Mouse (Mus musculus) heart, postnatal 10 days (tissue): ENCODE measurements around the gene Slc12a6. TPM values are rescaled to one million over a fixed set of nuclear protein-coding genes. Genes with fewer than 3 reads are reported as not detected.

Experiments used
- DNase-seq, 2 experiments: peaks; one replicate each; pipeline ENCODE4 v3.0.0; 2021
- intact Hi-C: fragments of 180-260 bp; cut with DNase I; formaldehyde crosslinking; loops from one replicate; pipeline ENCODE4 v1.15.1; 2025
- total RNA-seq, 2 experiments: library from RNA; stranded (reverse); gene quantifications; 2 replicates each; pipeline ENCODE4 v1.2.3; 2021

The Slc12a6 gene
- total RNA-seq, 2 experiments from 2014 or later = 37.1 to 43.3 TPM

DNA sequence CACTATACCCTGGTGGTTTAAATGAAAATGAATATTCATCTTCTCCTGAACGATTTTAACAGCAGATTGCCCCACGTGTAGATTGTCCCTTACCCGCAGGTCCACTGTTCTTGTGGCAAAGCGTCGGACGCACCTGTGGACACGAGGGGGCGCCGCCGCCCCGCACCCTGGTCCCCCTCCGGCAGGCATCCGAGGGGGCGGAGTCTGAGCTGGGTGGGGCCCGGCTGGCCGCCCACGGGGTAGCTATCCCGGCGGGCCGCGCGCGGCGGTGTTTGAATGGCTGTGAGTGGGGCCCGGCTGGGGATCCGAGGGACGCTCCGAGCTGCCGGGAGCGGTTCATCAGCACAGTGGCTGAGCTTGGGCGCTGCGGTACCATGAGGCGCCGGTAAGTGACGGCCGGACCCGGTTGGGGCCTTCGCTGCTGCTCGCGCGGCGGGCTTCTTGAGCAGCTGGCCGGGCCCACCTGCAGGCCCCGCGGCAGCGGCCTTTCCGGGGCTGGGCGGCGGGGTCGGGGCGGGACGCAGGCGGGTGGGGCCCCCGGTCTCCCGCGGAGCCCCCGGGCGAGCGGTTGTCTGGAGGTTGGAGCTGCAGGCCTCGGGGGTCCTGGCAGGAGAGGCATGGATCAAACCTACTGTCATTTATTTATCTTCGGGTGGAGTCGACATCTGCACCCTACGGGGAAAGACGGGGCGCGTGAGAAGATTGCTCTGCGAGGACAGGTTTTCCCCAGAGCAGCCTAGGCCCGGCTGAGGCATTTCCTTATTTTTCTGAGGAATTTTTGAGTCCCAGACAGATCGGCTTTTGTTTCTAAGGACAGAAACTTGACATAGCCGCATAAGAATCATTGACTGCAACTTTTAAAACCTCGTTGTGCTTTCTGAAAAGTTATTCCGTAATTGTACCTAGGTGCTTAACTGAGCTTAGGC is 113.6 kb downstream of the Slc12a6 start, which contains the start of gene Katnbl1:
TSS of gene Katnbl1 (plus strand) at position 239 of the 926 bp plus-strand sequence.
- intact Hi-C loops = loop anchor here (1.0 to 2.0 kb wide), 3 partner anchors 70 to 102 kb away; partner anchors contain the start of gene Emc7
- DNase-seq = peak; percentile 95 to 96

DNA sequence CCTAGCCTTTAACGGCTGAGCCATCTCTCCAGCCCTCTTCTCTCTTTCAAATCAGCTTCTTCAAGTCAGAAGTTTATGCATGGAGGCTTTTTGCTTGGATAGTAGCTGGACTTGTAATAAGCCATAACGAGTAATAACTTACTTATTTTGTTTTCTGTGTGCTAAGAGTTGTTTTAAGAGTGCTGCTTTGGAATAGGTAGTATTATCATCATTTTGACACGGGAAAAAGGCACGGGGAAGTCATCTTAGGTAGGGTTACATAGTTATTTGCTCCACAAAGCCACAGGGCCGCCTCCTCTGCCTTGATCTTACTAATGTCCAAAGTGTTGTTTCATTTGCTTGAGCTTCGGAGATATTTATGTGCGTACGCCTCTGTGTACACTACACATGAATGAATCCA is 114.5 kb downstream of the Slc12a6 start:
- DNase-seq = no peak
- intact Hi-C loops = no loop called here

DNA sequence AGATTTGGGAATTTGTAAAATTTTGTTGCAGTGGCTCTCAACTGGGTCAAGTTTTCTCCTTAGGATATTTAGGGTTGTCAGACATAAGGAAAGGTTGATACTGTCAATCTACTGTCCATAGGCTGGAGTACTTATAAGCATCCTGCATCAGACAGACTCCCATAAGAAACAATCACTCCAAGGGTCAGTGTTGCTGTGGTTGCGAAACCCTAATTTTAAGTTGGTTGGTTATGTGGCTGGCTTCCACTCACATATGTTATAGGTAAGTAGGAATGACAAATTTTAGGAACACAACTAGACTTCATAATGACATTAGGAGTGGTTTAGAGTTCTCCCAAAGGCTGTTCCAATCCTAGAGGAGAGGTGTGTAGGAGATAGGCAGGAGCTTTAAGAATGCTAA is 115.6 kb downstream of the Slc12a6 start:
- DNase-seq = no peak
- intact Hi-C loops = no loop called here

DNA sequence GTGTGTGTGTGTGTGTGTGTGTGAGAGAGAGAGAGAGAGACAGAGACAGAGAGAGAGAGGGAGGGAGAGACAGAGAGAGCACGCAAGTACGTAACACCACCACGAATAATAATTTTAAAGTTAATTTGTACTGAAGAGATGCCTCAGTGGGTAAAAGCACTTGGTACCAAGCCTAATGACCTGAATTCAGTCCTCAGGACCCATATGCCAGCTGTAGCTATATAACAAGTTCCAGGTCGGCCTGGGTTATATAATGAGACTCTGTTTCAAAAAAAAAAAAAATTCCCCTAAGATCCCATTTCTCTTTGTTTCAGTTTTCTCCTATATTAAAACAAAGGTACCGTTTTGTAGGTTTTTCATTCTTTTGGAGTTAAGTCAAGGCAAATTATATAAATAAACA is 125.2 kb downstream of the Slc12a6 start:
- intact Hi-C loops = no loop called here
- no peak for DNase-seq

DNA sequence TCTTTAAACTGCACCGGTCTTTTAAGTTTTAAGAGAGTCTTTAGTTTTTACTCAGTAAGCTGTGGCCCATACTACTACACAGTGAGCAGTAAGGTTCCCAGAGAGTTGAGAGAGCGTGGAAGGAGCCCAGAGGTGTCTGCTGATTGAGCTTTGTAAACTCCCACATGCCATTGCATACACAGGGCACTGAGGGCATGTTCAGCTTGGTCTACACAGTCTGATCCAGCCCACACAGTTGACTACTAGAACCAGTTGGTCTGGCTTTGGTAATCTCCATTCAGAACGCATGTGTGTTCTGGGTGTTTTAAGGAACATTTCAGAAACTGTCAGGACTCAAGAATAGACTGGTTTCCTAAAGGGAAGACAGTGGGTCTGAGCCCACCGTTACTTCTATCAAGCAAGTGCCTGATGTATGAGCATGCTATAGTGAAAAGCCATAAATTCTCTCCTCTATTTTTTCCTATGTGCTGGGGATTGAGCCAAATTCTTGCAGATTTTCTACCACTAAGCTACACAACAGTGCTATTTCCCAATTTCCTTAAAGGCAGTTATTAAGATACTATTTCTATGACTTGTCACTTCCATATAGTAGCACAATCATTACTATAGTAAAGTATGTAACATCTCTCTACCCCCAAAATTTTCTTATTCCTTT is 125.8 kb downstream of the Slc12a6 start:
- intact Hi-C loops = no loop called here
- DNase-seq = no peak

DNA sequence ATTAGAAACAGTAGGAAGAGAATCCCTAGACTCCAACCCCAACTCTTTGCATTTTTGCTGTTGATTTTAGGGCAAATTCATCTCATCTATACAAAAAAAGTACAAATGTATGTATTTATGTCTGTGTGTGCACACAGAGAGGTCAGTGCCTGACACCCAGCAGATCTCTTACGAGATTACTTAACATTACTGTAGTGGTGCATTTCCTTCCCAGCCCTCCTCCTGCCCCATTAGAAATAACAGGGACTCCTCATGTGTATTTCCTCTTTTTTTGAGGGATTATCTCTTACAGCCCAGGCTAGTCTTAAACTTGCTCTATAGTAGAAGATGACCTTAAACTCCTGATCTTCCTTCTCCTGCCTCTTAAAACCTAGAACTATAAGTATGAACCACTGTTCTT is 127.1 kb downstream of the Slc12a6 start:
- DNase-seq = no peak
- intact Hi-C loops = no loop called here

DNA sequence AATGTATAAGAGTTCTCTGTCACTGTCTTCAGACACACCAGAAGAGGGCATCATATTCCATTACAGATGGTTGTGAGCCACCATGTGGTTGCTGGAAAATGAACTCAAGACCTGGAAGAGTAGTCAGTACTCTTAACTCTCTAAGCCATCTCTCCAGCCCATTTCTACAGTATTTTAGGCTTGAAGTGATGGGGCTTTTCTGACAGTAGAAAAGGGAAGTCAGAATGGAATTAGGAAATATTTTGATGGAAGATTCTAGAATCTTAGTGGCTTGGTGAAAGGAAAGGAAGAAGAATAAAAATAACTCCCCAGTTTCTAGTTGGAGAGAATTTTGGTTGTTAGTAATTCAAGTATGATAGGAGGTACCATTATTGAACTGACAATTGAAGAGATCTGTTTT is 128.3 kb downstream of the Slc12a6 start:
- DNase-seq = no peak
- intact Hi-C loops = no loop called here

DNA sequence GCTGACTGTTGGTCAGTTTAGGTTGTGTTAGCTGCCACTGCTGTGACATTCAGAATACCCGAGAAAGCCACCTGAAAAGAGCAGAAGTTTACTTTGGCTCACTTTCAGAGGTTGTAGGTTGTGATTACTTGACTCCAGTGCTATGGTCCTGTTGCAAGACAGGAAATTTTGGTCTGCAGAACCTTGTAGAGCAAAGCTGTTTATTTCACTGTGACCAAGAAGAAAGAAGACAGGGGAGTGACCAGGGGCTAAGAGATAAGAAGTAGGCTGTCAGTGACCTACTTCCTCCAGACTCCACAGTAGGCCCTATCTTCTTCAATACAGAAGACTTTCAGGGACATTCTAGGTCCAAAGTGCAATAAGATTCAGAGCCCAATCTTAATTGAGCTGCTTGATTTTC is 131.0 kb downstream of the Slc12a6 start:
- intact Hi-C loops = no loop called here
- DNase-seq = no peak

DNA sequence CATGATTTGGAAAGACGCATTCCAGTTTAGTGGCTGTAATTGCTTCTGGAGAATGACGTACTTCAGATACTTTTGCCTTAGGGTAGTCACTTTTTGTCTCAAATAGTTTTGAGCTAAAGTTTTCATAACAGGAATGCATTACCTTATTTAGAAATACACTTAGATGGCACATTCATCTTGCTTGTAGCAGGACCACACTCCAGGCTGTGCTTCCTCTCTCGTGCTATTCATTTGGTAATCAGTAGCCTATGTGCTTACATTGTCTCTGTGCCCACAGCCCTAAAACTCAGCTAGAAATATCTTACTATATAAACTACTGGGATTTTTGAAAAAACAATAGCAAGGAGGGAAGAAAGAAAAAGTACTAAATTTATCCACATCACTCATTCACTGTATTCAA is 141.4 kb downstream of the Slc12a6 start:
- intact Hi-C loops = no loop called here
- no peak for DNase-seq

Other genes with a start within 250 kb of the Slc12a6 start
- not detected for gene Olfr1311, start 241.4 kb upstream of the Slc12a6 start, total RNA-seq
- not detected for gene Olfr1312, start 215.6 kb upstream of the Slc12a6 start, total RNA-seq
- not detected for gene Olfr1313, start 188.0 kb upstream of the Slc12a6 start, total RNA-seq
- not detected for gene Olfr1314, start 169.0 kb upstream of the Slc12a6 start, total RNA-seq
- gene Olfr1315-ps1, start 150.4 kb upstream of the Slc12a6 start, total RNA-seq = not detected
- not detected for gene Olfr1316, start 130.8 kb upstream of the Slc12a6 start, total RNA-seq
- gene Olfr1317, start 125.5 kb upstream of the Slc12a6 start, total RNA-seq = not detected
- gene Olfr1318, start 111.6 kb upstream of the Slc12a6 start, total RNA-seq = not detected
- gene Lpcat4, start 26.4 kb upstream of the Slc12a6 start, total RNA-seq = 1 to 10 TPM; 5.8 to 6.0 TPM
- not detected for gene Nutm1, start 6.5 kb upstream of the Slc12a6 start, total RNA-seq
- gene Nop10, start 3.9 kb upstream of the Slc12a6 start, total RNA-seq = 10 to 100 TPM; 63.9 to 67.6 TPM
- gene Gm21985, start 489 bp downstream of the Slc12a6 start, total RNA-seq = 1 to 10 TPM in 1 of 2 experiments, under 1 TPM in 1; 0.31 to 1.3 TPM
- gene Emc4, start 102.2 kb downstream of the Slc12a6 start, total RNA-seq = 10 to 100 TPM; 66.9 to 71.3 TPM
- gene Katnbl1, start 113.4 kb downstream of the Slc12a6 start, total RNA-seq = 10 to 100 TPM in 1 of 2 experiments, 1 to 10 TPM in 1; 9.4 to 10.8 TPM
- 10 to 100 TPM; 15.5 to 16.8 TPM for gene Emc7, start 189.2 kb downstream of the Slc12a6 start, total RNA-seq
- gene Chrm5, start 214.9 kb downstream of the Slc12a6 start, total RNA-seq = not detected
- gene Aven, start 227.1 kb downstream of the Slc12a6 start, total RNA-seq = 10 to 100 TPM; 14.4 to 15.8 TPM